Mouse (Mus musculus) liver, embryonic 11.5 days (tissue): ENCODE measurements around the gene Hsd17b1. TPM values are rescaled to one million over a fixed set of nuclear protein-coding genes. Genes with fewer than 3 reads are reported as not detected.

Experiments used
- ATAC-seq: fragments of 200-750 bp; cut with Nextera tagmentation; replicated peaks from 2 replicates; pipeline ENCODE4 v1.8.0; 2017; ENCODE audit warnings: moderate number of reproducible peaks, mild to moderate bottlenecking, moderate TSS enrichment, moderate library complexity; ENCODE audit not compliant: low FRiP score
- DNase-seq: peaks from one replicate; pipeline ENCODE4 v3.0.0-alpha.2; 2017; ENCODE audit warnings: low spot score
- H3K27ac ChIP-seq: fragments of 300-500 bp; sonication (generic); 2 replicates; pipeline ENCODE4 v1.5.1; 2014; ENCODE audit warnings: mild to moderate bottlenecking, low read depth, low read length, control low read depth
- H3K27me3 ChIP-seq: fragments of 300-500 bp; sonication (generic); replicated peaks from 2 replicates; pipeline ENCODE4 v1.6.1; 2014; ENCODE audit warnings: low read length, mixed read lengths; ENCODE audit not compliant: control insufficient read depth, insufficient read depth
- H3K36me3 ChIP-seq: fragments of 300-500 bp; sonication (generic); 2 replicates; pipeline ENCODE4 v1.6.1; 2014; ENCODE audit warnings: mild to moderate bottlenecking, low read length, moderate library complexity, mixed read lengths; ENCODE audit not compliant: control insufficient read depth, insufficient read depth
- H3K4me1 ChIP-seq: fragments of 300-500 bp; sonication (generic); replicated peaks from 2 replicates; pipeline ENCODE4 v1.6.1; 2014; ENCODE audit warnings: low read length, mixed read lengths; ENCODE audit not compliant: control insufficient read depth, insufficient read depth
- H3K4me2 ChIP-seq: fragments of 300-500 bp; sonication (generic); 2 replicates; pipeline ENCODE4 v1.6.1; 2014; ENCODE audit warnings: mild to moderate bottlenecking, control low read depth, moderate library complexity
- H3K4me3 ChIP-seq: fragments of 300-500 bp; sonication (generic); 2 replicates; pipeline ENCODE4 v1.5.1; 2014; ENCODE audit warnings: low read depth, low read length, control low read depth
- H3K9ac ChIP-seq: fragments of 300-500 bp; sonication (generic); 2 replicates; pipeline ENCODE4 v1.6.1; 2014; ENCODE audit warnings: low read depth, low read length, control low read depth
- H3K9me3 ChIP-seq: fragments of 300-500 bp; sonication (generic); 2 replicates; pipeline ENCODE4 v1.6.1; 2016; ENCODE audit warnings: low read length, inconsistent platforms, mixed read lengths; ENCODE audit not compliant: control insufficient read depth
- WGBS: fragments of 180-500 bp; shearing (Covaris S2); extraction: QIAGEN DNeasy Blood & Tissue Kit; methylation state at CpG from one replicate; pipeline ENCODE4 v1.1.7; 2014; 5-methylcytosine and 5-hydroxymethylcytosine counted together
- polyA plus RNA-seq: library from polyadenylated mRNA; unstranded; fragments of >200 nt; fragmentation: Nextera tagmentation; extraction: Ambion mirVana; gene quantifications from 2 replicates; pipeline ENCODE4 v1.2.1, GENCODE M21; 2014

Hsd17b1 gene
- polyA plus RNA-seq, 1 experiment from 2014 or later = 0.12 TPM

- no peak overlapping the region for H3K9ac ChIP-seq
- no peak overlapping the region for H3K4me3 ChIP-seq
- H3K9me3 ChIP-seq = no peaks in the 10 kb centered on the region
- no peak overlapping the region for H3K27ac ChIP-seq
- H3K4me1 ChIP-seq = peaks cover 40% of the 10 kb centered on the region
- no peak overlapping the region for H3K4me2 ChIP-seq
- peaks cover 13% of the 10 kb centered on the region for H3K27me3 ChIP-seq
- 94% methylated on average over 12 of the region's 12 CpGs for WGBS
- DNase-seq (no peak), ATAC-seq (no peak)
- peaks cover 13% of the 10 kb centered on the region for H3K36me3 ChIP-seq
These were observed 6.6 kb downstream of the Hsd17b1 start for GRCm38 (mm10) chr11:101084811-101085210.

- H3K36me3 ChIP-seq = peaks cover 22% of the 10 kb centered on the region
- WGBS = 91% methylated on average over 18 of the region's 18 CpGs
- peak overlapping the region; percentile 92; the same call in 1 of the 2 replicates for H3K4me3 ChIP-seq
- H3K27me3 ChIP-seq = peaks cover 4% of the 10 kb centered on the region
- peak overlapping the region; percentile 81; the same call in 1 of the 2 replicates for H3K27ac ChIP-seq
- DNase-seq = no peak
- H3K9ac ChIP-seq = no peak overlapping the region; the same call in 1 of the 2 replicates
- no peak overlapping the region; the same call in 1 of the 2 replicates for H3K4me2 ChIP-seq
- ATAC-seq = no peak
- H3K4me1 ChIP-seq = peaks cover 40% of the 10 kb centered on the region
- no peaks in the 10 kb centered on the region for H3K9me3 ChIP-seq
These were observed 7.6 kb downstream of the Hsd17b1 start for GRCm38 (mm10) chr11:101085617-101086322.

GRCm38 (mm10) chr11:101086323-101086674 is 8.1 kb downstream of the Hsd17b1 start:
- DNase-seq = no peak
- H3K27ac ChIP-seq = peak overlapping the region; percentile 81
- H3K9me3 ChIP-seq = no peaks in the 10 kb centered on the region
- 84% methylated on average over 6 of the region's 6 CpGs for WGBS
- peak overlapping the region; percentile 92 for H3K4me3 ChIP-seq
- peaks cover 40% of the 10 kb centered on the region for H3K4me1 ChIP-seq
- peak overlapping the region; percentile 87; the same call in 1 of the 2 replicates for H3K9ac ChIP-seq
- H3K4me2 ChIP-seq = peak overlapping the region; percentile 98
- no peak for ATAC-seq
- H3K36me3 ChIP-seq = peaks cover 28% of the 10 kb centered on the region
- H3K27me3 ChIP-seq = no peaks in the 10 kb centered on the region; the same call in 1 of the 2 replicates

GRCm38 (mm10) chr11:101086756-101087681 is 8.8 kb downstream of the Hsd17b1 start, which contains the start of gene Mlx:
Gene Mlx, plus strand, starts transcription at chr11:101087277.
- Histone ChIP-seq H3K4me2 (peak within 1 kb of the TSS; percentile 98), H3K9me3 (no peaks in the 10 kb centered on the region), H3K9ac (peak within 1 kb of the TSS; percentile 87), H3K27ac (peak within 1 kb of the TSS; percentile 81), H3K27me3 (no peaks in the 10 kb centered on the region), H3K36me3 (peaks cover 35% of the 10 kb centered on the region), H3K4me3 (peak within 1 kb of the TSS; percentile 92), H3K4me1 (peaks cover 38% of the 10 kb centered on the region)
- WGBS = 3% methylated on average over 52 of the region's 52 CpGs
- peak; percentile 81 for ATAC-seq
- peak; percentile 85 for DNase-seq

GRCm38 (mm10) chr11:101087682-101088055 is 9.5 kb downstream of the Hsd17b1 start:
- H3K4me1 ChIP-seq = peaks cover 40% of the 10 kb centered on the region

GRCm38 (mm10) chr11:101089931-101090330 is 11.7 kb downstream of the Hsd17b1 start:
- no peak overlapping the region for H3K9ac ChIP-seq
- ATAC-seq = no peak

More at GRCm38 (mm10) chr11:101087682-101088055, 9.5 kb downstream of the Hsd17b1 start:
- peak overlapping the region; percentile 81 for H3K27ac ChIP-seq
- peak overlapping the region; percentile 98 for H3K4me2 ChIP-seq
- peak overlapping the region; percentile 92 for H3K4me3 ChIP-seq
- 11% methylated on average over 8 of the region's 8 CpGs for WGBS
- peak overlapping the region; percentile 87 for H3K9ac ChIP-seq
- no peak for DNase-seq
- H3K27me3 ChIP-seq = no peaks in the 10 kb centered on the region
- 0 out of 2 replicates have a peak, but pooled peaks have one; percentile 1 for ATAC-seq
- peaks cover 41% of the 10 kb centered on the region for H3K36me3 ChIP-seq
- H3K9me3 ChIP-seq = no peaks in the 10 kb centered on the region

GRCm38 (mm10) chr11:101094930-101095313 is 16.7 kb downstream of the Hsd17b1 start:
- Histone ChIP-seq H3K36me3 (peaks cover 52% of the 10 kb centered on the region), H3K4me1 (peaks cover 8% of the 10 kb centered on the region), H3K9ac (peak overlapping the region; percentile 82), H3K9me3 (no peaks in the 10 kb centered on the region), H3K27ac (peak overlapping the region; percentile 86; the same call in 1 of the 2 replicates), H3K27me3 (no peaks in the 10 kb centered on the region), H3K4me3 (peak overlapping the region; percentile 62), H3K4me2 (peak overlapping the region; percentile 96)
- under 1% methylated on average over 18 of the region's 18 CpGs for WGBS
- DNase-seq (no peak), ATAC-seq (peak; percentile 35; the same call in 1 of the 2 replicates)

More at GRCm38 (mm10) chr11:101089931-101090330, 11.7 kb downstream of the Hsd17b1 start:
- no peak overlapping the region for H3K27ac ChIP-seq
- peaks cover 35% of the 10 kb centered on the region for H3K4me1 ChIP-seq
- no peaks in the 10 kb centered on the region for H3K27me3 ChIP-seq
- WGBS = 83% methylated on average over 1 of the region's 1 CpGs
- no peak overlapping the region for H3K4me2 ChIP-seq
- peaks cover 50% of the 10 kb centered on the region for H3K36me3 ChIP-seq
- H3K4me3 ChIP-seq = no peak overlapping the region
- no peak for DNase-seq
- no peaks in the 10 kb centered on the region for H3K9me3 ChIP-seq

GRCm38 (mm10) chr11:101095314-101096024 is 17.3 kb downstream of the Hsd17b1 start, which contains the start of gene Psmc3ip:
Gene Psmc3ip, minus strand, starts transcription at chr11:101095436.
- Histone ChIP-seq H3K36me3 (peaks cover 53% of the 10 kb centered on the region), H3K4me3 (peak within 1 kb of the TSS; percentile 62), H3K27ac (peak within 1 kb of the TSS; percentile 86), H3K9me3 (no peaks in the 10 kb centered on the region), H3K27me3 (no peaks in the 10 kb centered on the region), H3K4me1 (peaks cover 8% of the 10 kb centered on the region), H3K4me2 (peak within 1 kb of the TSS; percentile 96), H3K9ac (peak within 1 kb of the TSS; percentile 82)
- under 1% methylated on average over 43 of the region's 43 CpGs for WGBS
- DNase-seq = peak; percentile 92
- ATAC-seq = peak; percentile 97
